Mouse (Mus musculus): ENCODE data around the gene Blzf1.

Gene Blzf1

GRCm38 (mm10) chr1:164292040-164292439, 15.2 kb downstream of the Blzf1 start:
- no peak for DNase-seq

GRCm38 (mm10) chr1:164287406-164287805, 19.9 kb downstream of the Blzf1 start:
- DNase-seq, result no peak

GRCm38 (mm10) chr1:164284007-164284406, 23.3 kb downstream of the Blzf1 start:
- no peak for DNase-seq

- peak; percentile 39 for DNase-seq
Observed at GRCm38 (mm10) chr1:164279332-164279731, 28.0 kb downstream of the Blzf1 start.

- DNase-seq, result no peak
Observed at GRCm38 (mm10) chr1:164276552-164276951, 30.7 kb downstream of the Blzf1 start.

GRCm38 (mm10) chr1:164275455-164275954, 31.8 kb downstream of the Blzf1 start, which contains the start of gene Ccdc181:
Gene Ccdc181, plus strand, starts transcription at chr1:164275585.
- DNase-seq, result peak; percentile 98

DNA sequence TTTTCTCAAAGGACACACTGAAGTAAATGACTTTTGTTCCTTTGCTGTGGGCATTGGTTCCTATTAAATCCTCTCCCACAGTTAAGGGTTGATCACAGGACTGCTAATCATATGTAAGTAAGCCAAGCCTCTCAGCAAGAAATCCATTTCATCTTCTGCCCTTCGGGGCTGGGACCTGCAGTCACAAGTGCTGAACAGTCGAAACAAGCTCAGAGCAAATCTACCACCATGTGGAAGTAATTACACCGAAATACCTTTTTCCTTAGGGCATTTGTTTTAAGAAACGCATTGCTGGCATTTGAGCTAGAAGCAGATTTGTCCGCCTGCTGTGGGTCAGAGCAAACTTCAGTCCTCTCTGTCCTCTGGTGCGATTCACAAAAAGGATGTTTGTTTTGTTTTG, 33.6 kb downstream of the Blzf1 start:
- DNase-seq, result no peak

DNA sequence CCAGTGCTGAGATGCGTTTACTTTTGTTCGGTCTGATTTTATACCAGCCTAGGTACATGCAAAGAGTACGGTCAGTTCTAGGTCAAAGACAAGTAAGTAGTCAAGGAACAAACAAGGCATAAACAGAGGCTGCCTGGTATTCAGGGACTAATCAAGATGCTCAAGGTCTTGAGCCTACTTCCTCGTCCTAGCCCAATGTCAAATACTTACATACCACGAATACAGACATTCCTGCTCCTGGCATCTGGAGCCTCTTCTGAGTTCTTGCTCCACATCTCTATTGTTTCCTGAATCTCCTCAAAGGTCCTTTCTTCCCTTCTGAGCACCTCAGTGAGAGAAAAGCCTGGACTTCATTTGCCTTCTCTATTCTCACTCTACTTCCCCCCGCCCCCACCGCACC, 36.3 kb downstream of the Blzf1 start:
- no peak for DNase-seq

GRCm38 (mm10) chr1:164261553-164261952, 45.7 kb downstream of the Blzf1 start:
- DNase-seq, result no peak

GRCm38 (mm10) chr1:164260171-164261028, 46.9 kb downstream of the Blzf1 start:
- DNase-seq, result no peak

DNA sequence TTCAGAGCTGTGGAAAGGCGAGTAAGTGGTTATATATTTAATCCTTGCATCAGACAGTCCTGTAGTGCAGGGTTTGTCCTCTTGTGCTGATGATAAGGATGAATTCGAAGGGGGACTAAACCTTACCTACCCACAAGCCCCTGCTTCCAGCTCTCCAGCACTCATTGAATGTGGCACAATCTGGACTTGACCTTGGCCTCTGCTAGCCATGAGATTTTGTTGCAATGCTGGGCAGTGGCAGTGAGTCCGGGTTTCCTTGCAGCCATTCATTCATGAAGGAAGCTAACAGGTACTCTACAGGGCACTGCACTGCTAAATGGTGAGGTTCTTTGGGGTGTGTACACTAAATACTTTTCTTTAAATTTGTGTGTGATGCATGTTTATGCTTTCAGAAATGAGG, 52.5 kb downstream of the Blzf1 start:
- no peak for DNase-seq

GRCm38 (mm10) chr1:164252551-164252950, 54.7 kb downstream of the Blzf1 start:
- DNase-seq, result no peak

DNA sequence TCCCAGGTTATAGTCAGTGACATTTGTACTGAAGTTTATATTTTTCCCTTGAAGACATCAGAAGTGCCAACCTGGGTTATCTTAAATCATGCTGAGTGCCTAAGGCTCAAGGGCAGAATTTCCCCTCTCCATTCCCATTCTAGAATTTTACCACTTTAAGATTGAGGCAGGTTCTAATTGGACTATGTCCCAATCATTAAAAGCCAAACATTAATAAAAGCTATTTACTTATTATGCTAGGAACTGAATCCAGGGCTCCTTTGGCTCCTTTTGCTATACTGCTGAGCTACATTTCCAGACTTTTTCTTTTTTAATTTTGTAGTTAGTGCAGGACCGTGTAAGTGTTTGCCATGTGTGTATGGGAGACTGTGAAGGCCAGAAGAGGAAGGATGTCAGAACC, 55.9 kb downstream of the Blzf1 start:
- no peak for DNase-seq

GRCm38 (mm10) chr1:164250391-164251150, 56.7 kb downstream of the Blzf1 start:
- no peak for DNase-seq

GRCm38 (mm10) chr1:164249332-164249711, 58.0 kb downstream of the Blzf1 start:
- DNase-seq, result no peak

DNA sequence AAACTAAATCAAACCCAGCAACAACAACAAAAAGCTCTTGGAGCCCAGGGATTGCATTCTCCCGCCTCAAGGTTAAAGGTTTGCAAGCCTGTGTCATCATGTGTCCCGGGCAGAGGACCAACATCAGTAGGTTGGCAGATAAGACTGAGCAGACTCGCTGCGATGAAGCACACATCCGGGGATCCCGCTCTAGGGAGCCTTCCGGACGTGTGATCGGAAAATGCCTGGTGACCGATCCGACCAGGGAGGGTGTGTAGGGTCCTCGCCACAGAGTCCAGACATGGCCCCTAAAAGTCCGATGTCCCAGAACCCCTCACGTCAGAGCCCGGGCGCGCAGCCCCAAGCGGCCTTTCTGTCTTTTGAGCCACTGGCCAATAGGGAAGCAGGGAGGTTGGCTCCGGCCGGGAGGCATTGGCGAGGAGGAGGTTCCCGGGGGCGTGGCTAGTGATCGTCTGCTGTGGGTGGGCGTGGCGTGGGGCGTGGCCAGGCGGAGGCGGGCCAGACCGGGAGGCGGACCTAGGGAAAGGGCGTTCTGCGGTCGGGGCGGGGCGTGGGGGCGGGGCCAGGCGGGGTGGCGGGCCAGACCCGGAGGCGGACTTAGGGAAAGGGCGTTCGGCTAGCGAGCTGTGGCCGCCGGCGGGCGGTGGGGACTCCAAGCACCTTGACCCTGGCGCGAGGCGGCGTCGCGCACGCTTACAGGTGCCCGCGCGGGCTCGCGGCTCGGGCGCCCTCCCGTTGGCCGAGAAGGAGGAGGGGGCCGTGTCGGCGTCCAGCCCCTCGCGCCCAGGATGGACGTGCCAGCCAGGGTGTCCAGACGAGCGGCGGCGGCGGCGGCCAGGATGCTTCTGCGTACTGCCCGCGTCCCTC, 58.6 kb downstream of the Blzf1 start, which contains the start of gene Slc19a2:
Gene Slc19a2, plus strand, starts transcription at position 582 of the 867 bp plus-strand sequence.
- peak; percentile 98 for DNase-seq

- no peak for DNase-seq
Observed at GRCm38 (mm10) chr1:164247971-164248370, 59.3 kb downstream of the Blzf1 start.

DNA sequence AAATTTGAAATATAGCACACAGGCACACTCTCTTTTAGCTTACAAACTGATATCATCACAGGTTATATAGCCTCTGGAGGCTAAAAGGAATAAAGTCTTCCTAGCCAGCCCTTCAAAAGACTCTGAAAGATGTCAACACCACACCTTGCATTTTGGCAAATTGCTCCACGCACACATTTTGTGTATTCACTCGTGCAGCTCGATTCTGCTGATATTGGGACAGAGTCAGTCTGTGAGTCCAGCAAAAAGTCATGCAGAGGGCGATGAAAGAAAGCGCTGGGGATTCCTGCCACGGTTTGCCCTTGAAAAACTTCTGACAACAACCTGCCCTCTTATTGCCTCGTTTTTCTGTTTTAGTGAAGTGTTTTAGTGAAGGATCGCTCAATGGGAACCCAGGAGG, 59.8 kb downstream of the Blzf1 start:
- no peak for DNase-seq

DNA sequence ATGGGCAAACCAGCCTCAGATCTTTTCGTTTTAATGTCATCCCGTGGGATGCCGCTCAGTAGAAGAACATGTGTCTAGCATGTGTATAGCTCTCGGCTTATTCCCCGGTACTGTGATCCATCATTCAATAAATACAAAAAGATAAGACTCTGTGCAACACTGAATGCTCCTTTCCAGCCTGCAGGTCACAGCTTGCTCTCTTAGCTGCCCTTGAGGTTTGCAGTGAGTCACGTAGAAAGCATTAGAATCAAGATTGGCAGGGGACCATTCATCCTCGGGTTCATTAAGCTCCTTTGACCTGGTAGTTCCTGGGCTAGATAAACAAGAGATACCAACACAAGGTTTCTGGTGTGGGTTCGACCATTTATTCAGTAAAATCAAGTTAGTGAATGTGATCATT, 64.5 kb downstream of the Blzf1 start:
- DNase-seq, result no peak

- no peak for DNase-seq
Observed at GRCm38 (mm10) chr1:164241494-164241893, 65.8 kb downstream of the Blzf1 start.
